Mouse (Mus musculus) bone marrow macrophage, adult 2 months (primary cell): ENCODE data around the gene Nabp2. TPM values are rescaled to one million over a fixed set of nuclear protein-coding genes. Genes with fewer than 3 reads are reported as not detected.
A peak's percentile ranks its signal among the peaks of the same experiment; 100 is the strongest.

Experiments
- H3K27ac ChIP-seq: 2 replicates; pipeline ENCODE4 v1.5.1; 2012; ENCODE audit warnings: low read depth, low read length; ENCODE audit not compliant: insufficient read depth
- H3K4me1 ChIP-seq: 2 replicates; pipeline ENCODE4 v1.6.1; 2012; ENCODE audit warnings: low read length; ENCODE audit not compliant: control insufficient read depth, insufficient read depth
- H3K4me3 ChIP-seq: 2 replicates; pipeline ENCODE4 v1.5.1; 2012; ENCODE audit warnings: mild to moderate bottlenecking, low read length, moderate library complexity; ENCODE audit not compliant: insufficient read depth
- CTCF ChIP-seq: IDR thresholded peaks from 2 replicates; pipeline ENCODE4 v1.5.1; 2012; ENCODE audit warnings: low read depth, mild to moderate bottlenecking, low read length, moderate library complexity
- POLR2A ChIP-seq: IDR thresholded peaks from 2 replicates; pipeline ENCODE4 v1.6.1; 2012; ENCODE audit warnings: mild to moderate bottlenecking, low read depth, low read length, borderline replicate concordance
- polyA plus RNA-seq: library from polyadenylated mRNA; stranded (reverse); fragments of >200 nt; gene quantifications from 2 replicates; pipeline ENCODE4 v1.2.4, GENCODE M21; 2012; ENCODE audit not compliant: missing spikeins, insufficient read depth, insufficient read length

Nabp2 gene
- polyA plus RNA-seq, 1 experiment = 62.7 TPM

- no peak overlapping the region for H3K27ac ChIP-seq
- TF ChIP-seq POLR2A = no peak
- no peak for TF ChIP-seq CTCF
- H3K4me1 ChIP-seq = peaks cover 3% of the 10 kb centered on the region; the same call in 1 of the 2 replicates
- H3K4me3 ChIP-seq = no peak overlapping the region
These were observed 22.1 kb upstream of the Nabp2 start for GRCm38 (mm10) chr10:128433417-128433816.

GRCm38 (mm10) chr10:128429454-128429853, 18.2 kb upstream of the Nabp2 start:
- Histone ChIP-seq H3K4me1 (no peaks in the 10 kb centered on the region), H3K4me3 (no peak overlapping the region), H3K27ac (no peak overlapping the region)
- TF ChIP-seq CTCF (no peak), POLR2A (no peak)

GRCm38 (mm10) chr10:128429052-128429451, 17.8 kb upstream of the Nabp2 start:
- no peak for TF ChIP-seq POLR2A
- TF ChIP-seq CTCF = no peak
- no peak overlapping the region for H3K27ac ChIP-seq
- H3K4me1 ChIP-seq = no peaks in the 10 kb centered on the region
- H3K4me3 ChIP-seq = no peak overlapping the region

- no peak overlapping the region for H3K27ac ChIP-seq
- H3K4me3 ChIP-seq = no peak overlapping the region
- H3K4me1 ChIP-seq = peaks cover under 1% of the 10 kb centered on the region; the same call in 1 of the 2 replicates
- TF ChIP-seq CTCF (no peak), POLR2A (no peak)
These were observed 14.0 kb upstream of the Nabp2 start for GRCm38 (mm10) chr10:128425260-128425659.

- no peak overlapping the region for H3K27ac ChIP-seq
- H3K4me1 ChIP-seq = peaks cover 4% of the 10 kb centered on the region; the same call in 1 of the 2 replicates
- no peak overlapping the region for H3K4me3 ChIP-seq
- TF ChIP-seq CTCF (no peak), POLR2A (no peak)
These were observed 13.3 kb upstream of the Nabp2 start for GRCm38 (mm10) chr10:128424604-128425003.

- Histone ChIP-seq H3K4me3 (no peak overlapping the region), H3K4me1 (peaks cover 4% of the 10 kb centered on the region; the same call in 1 of the 2 replicates), H3K27ac (no peak overlapping the region)
- TF ChIP-seq CTCF = no peak
- no peak for TF ChIP-seq POLR2A
These were observed 11.1 kb upstream of the Nabp2 start for GRCm38 (mm10) chr10:128422426-128422825.

GRCm38 (mm10) chr10:128414848-128415247, 3.6 kb upstream of the Nabp2 start:
- Histone ChIP-seq H3K4me3 (no peak overlapping the region), H3K4me1 (peaks cover 22% of the 10 kb centered on the region), H3K27ac (no peak overlapping the region)
- TF ChIP-seq POLR2A (no peak), CTCF (no peak)

GRCm38 (mm10) chr10:128413076-128413475, 1.8 kb upstream of the Nabp2 start:
- Histone ChIP-seq H3K4me1 (peaks cover 28% of the 10 kb centered on the region), H3K27ac (peak overlapping the region; percentile 14; the same call in 1 of the 2 replicates), H3K4me3 (peak overlapping the region; percentile 81)
- TF ChIP-seq POLR2A = no peak
- no peak for TF ChIP-seq CTCF

- Histone ChIP-seq H3K4me3 (peak overlapping the region; percentile 81), H3K4me1 (peaks cover 28% of the 10 kb centered on the region), H3K27ac (peak overlapping the region; percentile 79)
- TF ChIP-seq POLR2A (no peak), CTCF (no peak)
These were observed 1.3 kb upstream of the Nabp2 start for GRCm38 (mm10) chr10:128412558-128412957.

- Histone ChIP-seq H3K4me3 (peak overlapping the region; percentile 81), H3K27ac (peak overlapping the region; percentile 79), H3K4me1 (peaks cover 28% of the 10 kb centered on the region)
- TF ChIP-seq CTCF (no peak), POLR2A (no peak)
These were observed 726 bp upstream of the Nabp2 start for GRCm38 (mm10) chr10:128412055-128412381.

GRCm38 (mm10) chr10:128410560-128410845, 789 bp downstream of the Nabp2 start:
- TF ChIP-seq CTCF (no peak), POLR2A (no peak)
- Histone ChIP-seq H3K4me1 (peaks cover 28% of the 10 kb centered on the region), H3K4me3 (peak overlapping the region; percentile 75), H3K27ac (peak overlapping the region; percentile 82)
